Mouse (Mus musculus) thymus, adult 2 months (tissue): ENCODE results near the gene Tubb4b. TPM values are rescaled to one million over a fixed set of nuclear protein-coding genes. Genes with fewer than 3 reads are reported as not detected.

Source experiments
- DNase-seq: peaks from one replicate; pipeline ENCODE4 v3.0.0; 2021
- H3K27ac ChIP-seq: fragments of 200-500 bp; 2 replicates; pipeline ENCODE4 v1.5.1; 2012; ENCODE audit warnings: low read length, control low read depth; ENCODE audit not compliant: control insufficient read depth, insufficient read depth
- H3K27me3 ChIP-seq: fragments of 200-500 bp; 2 replicates; pipeline ENCODE4 v1.6.1; 2012; ENCODE audit warnings: mild to moderate bottlenecking, low read length, moderate library complexity, mixed read lengths; ENCODE audit not compliant: control insufficient read depth, insufficient read depth
- H3K36me3 ChIP-seq: fragments of 200-500 bp; 2 replicates; pipeline ENCODE4 v1.6.1; 2012; ENCODE audit warnings: mild to moderate bottlenecking, low read length, moderate library complexity; ENCODE audit not compliant: control insufficient read depth, insufficient read depth
- H3K4me1 ChIP-seq: fragments of 200-500 bp; replicated peaks from 2 replicates; pipeline ENCODE4 v1.6.1; 2012; ENCODE audit warnings: low read length; ENCODE audit not compliant: control insufficient read depth, insufficient read depth
- H3K4me3 ChIP-seq: fragments of 200-500 bp; 2 replicates; pipeline ENCODE4 v1.5.1; 2012; ENCODE audit warnings: mild to moderate bottlenecking, low read length, control low read depth, moderate library complexity; ENCODE audit not compliant: control insufficient read depth, insufficient read depth
- CTCF ChIP-seq: fragments of 200-500 bp; IDR thresholded peaks from 2 replicates; pipeline ENCODE4 v1.5.1; 2012; ENCODE audit warnings: mild to moderate bottlenecking, control low read depth, low read length, moderate library complexity, borderline replicate concordance; ENCODE audit not compliant: control insufficient read depth, poor library complexity, insufficient read depth; ENCODE audit errors: extremely low read depth
- POLR2A ChIP-seq: fragments of 200-500 bp; IDR thresholded peaks from 2 replicates; pipeline ENCODE4 v1.6.1; 2012; ENCODE audit warnings: mild to moderate bottlenecking, low read length, control low read depth, moderate library complexity; ENCODE audit not compliant: control insufficient read depth, poor library complexity, insufficient read depth; ENCODE audit errors: extremely low read depth
- whole genome bisulfite sequencing: fragments of 180-500 bp; shearing (Covaris S2); methylation state at CpG from one replicate; pipeline ENCODE4 v1.1.7; 2018; 5-methylcytosine and 5-hydroxymethylcytosine counted together
- polyA plus RNA-seq: library from polyadenylated mRNA; depleted of rRNA; stranded (reverse); fragments of >200 nt; gene quantifications from 2 replicates; pipeline ENCODE4 v1.2.3, GENCODE M21; 2012; rRNA removed

The Tubb4b gene
- 613 and 694 TPM in 2 replicates for polyA plus RNA-seq

- H3K4me1 ChIP-seq = peaks cover 14% of the 10 kb centered on the region
- 1% methylated on average over 17 of the region's 17 CpGs for WGBS
Measured at GRCm38 (mm10) chr2:25224492-25224765, at the start of gene Tubb4b. Gene Tubb4b, minus strand, starts transcription at chr2:25224702.

GRCm38 (mm10) chr2:25273010-25273409, 48.5 kb upstream of the Tubb4b start:
- 39% methylated on average over 16 of the region's 16 CpGs for WGBS
- H3K4me1 ChIP-seq = peaks cover 17% of the 10 kb centered on the region
- H3K27me3 ChIP-seq = no peaks in the 10 kb centered on the region
- no peak overlapping the region for H3K27ac ChIP-seq
- peaks cover 40% of the 10 kb centered on the region for H3K36me3 ChIP-seq
- TF ChIP-seq CTCF (no peak), POLR2A (no peak)
- peak overlapping the region; percentile 87 for H3K4me3 ChIP-seq
- no peak for DNase-seq

More at GRCm38 (mm10) chr2:25224492-25224765, at the start of gene Tubb4b:
- TF ChIP-seq CTCF (no peak), POLR2A (peak; percentile 97)
- Histone ChIP-seq H3K36me3 (0 out of 2 replicates have a peak, but pooled peaks cover 3% of the 10 kb centered on the region), H3K27ac (peak within 1 kb of the TSS; percentile 84), H3K4me3 (peak within 1 kb of the TSS; percentile 64), H3K27me3 (no peaks in the 10 kb centered on the region)
- no peak for DNase-seq

GRCm38 (mm10) chr2:25272515-25272914, 48.0 kb upstream of the Tubb4b start:
- no peak overlapping the region for H3K27ac ChIP-seq
- H3K4me1 ChIP-seq = peaks cover 17% of the 10 kb centered on the region
- WGBS = under 1% methylated on average over 29 of the region's 29 CpGs
- H3K4me3 ChIP-seq = peak overlapping the region; percentile 87
- no peaks in the 10 kb centered on the region for H3K27me3 ChIP-seq
- TF ChIP-seq CTCF = no peak
- TF ChIP-seq POLR2A = no peak
- peaks cover 35% of the 10 kb centered on the region for H3K36me3 ChIP-seq
- DNase-seq = no peak

- DNase-seq = peak; percentile 97
- no peaks in the 10 kb centered on the region for H3K27me3 ChIP-seq
- TF ChIP-seq POLR2A (peak; percentile 81), CTCF (peak; percentile 15; the same call in 1 of the 2 replicates)
- under 1% methylated on average over 55 of the region's 55 CpGs for WGBS
- H3K27ac ChIP-seq = peak within 1 kb of the TSS; percentile 61
- peaks cover 32% of the 10 kb centered on the region for H3K36me3 ChIP-seq
- peaks cover 17% of the 10 kb centered on the region for H3K4me1 ChIP-seq
- H3K4me3 ChIP-seq = peak within 1 kb of the TSS; percentile 87
Measured at GRCm38 (mm10) chr2:25271827-25272511, 47.5 kb upstream of the Tubb4b start, which contains the start of the genes Ssna1 and Anapc2. Gene Ssna1, minus strand, starts transcription at chr2:25272438. Gene Anapc2, plus strand, starts transcription at chr2:25272478.

GRCm38 (mm10) chr2:25267746-25268309, 43.3 kb upstream of the Tubb4b start:
- TF ChIP-seq CTCF (no peak), POLR2A (no peak)
- Histone ChIP-seq H3K27me3 (no peaks in the 10 kb centered on the region), H3K4me1 (peaks cover 33% of the 10 kb centered on the region), H3K36me3 (peaks cover 12% of the 10 kb centered on the region), H3K27ac (no peak overlapping the region), H3K4me3 (no peak overlapping the region)
- DNase-seq = no peak
- WGBS = 92% methylated on average over 4 of the region's 4 CpGs

- Histone ChIP-seq H3K27ac (no peak overlapping the region), H3K4me1 (peaks cover 31% of the 10 kb centered on the region), H3K27me3 (no peaks in the 10 kb centered on the region), H3K36me3 (peaks cover 12% of the 10 kb centered on the region), H3K4me3 (no peak overlapping the region)
- no peak for DNase-seq
- TF ChIP-seq POLR2A = no peak
- TF ChIP-seq CTCF = no peak
Measured at GRCm38 (mm10) chr2:25267241-25267640, 42.7 kb upstream of the Tubb4b start.
